Mouse (Mus musculus) gonadal fat pad, adult 2 months (tissue): ENCODE data around the gene Taf8. TPM values are rescaled to one million over a fixed set of nuclear protein-coding genes. Genes with fewer than 3 reads are reported as not detected.

Source experiments
- DNase-seq: peaks from one replicate; pipeline ENCODE4 v3.0.0-alpha.2; 2012; ENCODE audit warnings: low read depth
- polyA plus RNA-seq: library from polyadenylated mRNA; depleted of rRNA; stranded (reverse); fragments of >200 nt; gene quantifications from 2 replicates; pipeline ENCODE4 v1.2.3, GENCODE M21; 2012

Gene Taf8
- polyA plus RNA-seq, 1 experiment, result 22.7 TPM

DNA sequence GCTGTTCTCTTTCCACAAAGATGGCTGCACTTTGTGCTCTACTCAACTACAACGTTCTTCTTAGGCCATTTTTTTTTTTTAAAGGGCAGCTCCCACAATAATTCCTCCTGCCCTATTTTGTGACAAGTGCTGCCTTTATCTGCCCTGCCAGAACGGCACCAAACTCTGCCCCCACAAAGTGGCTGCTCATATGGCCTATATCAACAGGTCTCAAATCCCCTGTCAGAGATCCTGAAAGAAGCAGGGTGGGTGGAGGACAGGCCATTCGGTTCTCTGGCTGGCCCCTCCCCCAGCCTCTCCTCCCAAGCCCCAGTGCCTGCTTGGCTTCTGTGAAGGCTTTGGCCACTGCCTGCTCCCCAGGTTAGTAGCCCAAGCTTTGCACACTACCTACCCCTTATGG lies 17.1 kb downstream of the Taf8 start:
- no peak for DNase-seq

DNA sequence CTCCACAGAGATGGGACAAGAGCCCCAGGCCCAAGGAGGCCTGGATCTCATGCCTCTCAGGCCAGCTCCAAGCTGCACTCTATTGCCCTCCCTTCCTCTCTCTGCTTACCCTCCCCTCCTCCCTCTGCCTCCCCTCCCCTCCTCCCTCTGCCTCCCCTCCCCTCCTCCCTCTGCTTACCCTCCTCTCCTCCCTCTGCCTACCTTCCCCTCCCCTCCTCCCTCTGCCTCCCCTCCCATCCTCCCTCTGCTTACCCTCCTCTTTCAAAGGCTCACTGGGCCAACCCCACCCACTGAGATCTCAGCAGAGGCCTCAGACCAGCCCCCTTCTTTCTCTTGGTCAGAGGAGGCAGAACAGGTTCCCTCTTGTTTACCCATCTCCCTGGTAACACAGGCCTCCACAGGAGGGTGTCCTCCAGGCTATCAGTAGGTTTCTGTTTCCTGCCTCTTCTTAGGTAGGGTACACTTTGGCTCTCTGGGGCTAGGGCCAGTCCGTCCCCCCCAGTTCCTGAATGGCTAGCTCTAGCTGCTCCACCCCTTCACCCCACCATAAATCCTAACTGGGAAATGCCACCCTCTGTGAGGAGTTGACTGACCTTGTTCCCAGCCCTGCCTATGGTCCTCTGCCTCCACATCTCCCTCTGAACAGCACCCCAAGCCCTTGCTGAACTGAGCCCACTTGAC lies 17.7 kb downstream of the Taf8 start:
- DNase-seq, result no peak

DNA sequence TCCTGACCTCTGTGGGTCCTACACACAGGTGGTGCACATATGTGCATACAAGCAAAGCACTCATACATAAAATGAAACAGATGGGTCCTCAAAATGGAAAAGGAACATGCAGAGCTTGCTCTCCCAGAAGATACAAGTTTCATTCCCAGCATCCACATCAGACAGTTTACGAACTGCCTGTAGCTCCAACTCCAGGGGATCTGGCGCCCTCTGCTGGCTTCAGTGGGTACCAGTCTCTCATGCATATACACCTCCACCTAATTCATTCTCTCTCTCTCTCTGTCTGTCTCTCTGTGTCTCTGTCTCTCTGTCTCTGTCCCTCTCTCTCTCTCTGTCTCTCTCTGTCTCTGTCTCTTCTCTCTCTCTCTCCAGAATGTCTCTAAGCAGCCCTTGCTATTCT lies 19.7 kb downstream of the Taf8 start:
- no peak for DNase-seq

- DNase-seq, result no peak
Observed at GRCm38 (mm10) chr17:47479887-47480286, 22.2 kb downstream of the Taf8 start.

- DNase-seq, result no peak
Observed at GRCm38 (mm10) chr17:47475714-47476113, 26.4 kb downstream of the Taf8 start.

DNA sequence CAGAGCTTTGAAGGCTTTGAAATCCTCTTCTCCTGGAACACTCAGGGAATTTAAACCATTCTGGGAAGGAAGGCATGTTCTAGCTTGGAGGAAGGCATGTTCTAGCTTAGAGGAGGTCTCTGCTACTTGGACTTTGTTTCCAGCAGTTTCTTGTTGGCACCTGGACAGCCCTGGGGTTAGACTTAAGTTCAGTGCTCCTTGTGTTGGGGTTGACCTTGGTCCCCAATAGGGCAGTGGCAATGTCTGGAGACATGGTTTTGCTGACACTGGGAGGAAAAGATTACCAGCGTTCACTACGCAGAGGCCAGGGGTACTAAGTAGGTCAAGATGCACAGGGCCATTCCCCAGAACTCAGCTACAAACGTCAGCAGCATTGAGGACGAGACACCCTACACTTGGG lies 26.9 kb downstream of the Taf8 start:
- DNase-seq, result no peak

DNA sequence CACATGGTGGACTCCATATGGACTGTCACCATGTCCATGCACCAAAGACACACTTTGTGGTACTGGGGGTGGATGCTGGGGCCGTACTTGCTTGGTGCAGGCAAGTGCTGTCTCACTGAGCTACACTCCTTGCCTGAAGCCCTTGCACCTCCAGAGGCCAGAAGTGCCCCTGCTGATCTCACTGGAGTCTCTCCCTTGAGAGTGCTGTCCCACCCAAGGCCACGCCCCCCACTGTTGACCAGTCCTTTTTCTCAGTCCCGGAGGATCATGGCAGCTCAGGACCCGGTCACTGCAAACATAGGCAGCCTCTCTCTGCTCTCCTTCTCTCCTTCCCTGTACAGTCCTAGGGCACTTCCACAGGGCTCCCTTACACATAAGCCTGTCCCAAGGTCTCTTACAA lies 27.8 kb downstream of the Taf8 start:
- DNase-seq, result no peak

DNA sequence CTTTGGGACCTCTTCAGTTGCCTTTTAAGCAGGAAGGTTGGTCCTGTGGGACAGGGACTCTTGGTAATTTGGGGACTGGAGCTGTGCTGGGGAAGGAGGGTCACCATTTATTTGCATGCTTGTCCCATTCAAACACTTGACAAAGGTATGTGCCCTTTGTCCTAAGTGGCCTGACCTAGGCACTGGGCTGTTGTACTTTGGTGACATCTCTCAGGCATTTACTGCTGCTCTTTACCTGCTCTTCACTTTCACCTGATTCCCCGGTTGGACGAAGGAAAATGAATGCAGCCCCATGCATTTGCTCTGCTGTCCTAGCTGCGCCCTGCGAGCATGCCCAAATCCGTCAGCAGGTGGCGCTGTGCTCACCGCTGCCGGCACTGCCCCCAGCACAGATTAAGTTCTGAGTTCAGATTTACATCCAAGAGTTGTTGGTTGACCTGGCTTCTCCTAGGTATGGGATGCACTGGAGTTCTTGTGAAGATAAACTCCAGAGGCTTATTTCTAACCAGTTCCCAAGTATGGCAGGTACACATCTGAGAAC lies 28.6 kb downstream of the Taf8 start:
- no peak for DNase-seq

DNA sequence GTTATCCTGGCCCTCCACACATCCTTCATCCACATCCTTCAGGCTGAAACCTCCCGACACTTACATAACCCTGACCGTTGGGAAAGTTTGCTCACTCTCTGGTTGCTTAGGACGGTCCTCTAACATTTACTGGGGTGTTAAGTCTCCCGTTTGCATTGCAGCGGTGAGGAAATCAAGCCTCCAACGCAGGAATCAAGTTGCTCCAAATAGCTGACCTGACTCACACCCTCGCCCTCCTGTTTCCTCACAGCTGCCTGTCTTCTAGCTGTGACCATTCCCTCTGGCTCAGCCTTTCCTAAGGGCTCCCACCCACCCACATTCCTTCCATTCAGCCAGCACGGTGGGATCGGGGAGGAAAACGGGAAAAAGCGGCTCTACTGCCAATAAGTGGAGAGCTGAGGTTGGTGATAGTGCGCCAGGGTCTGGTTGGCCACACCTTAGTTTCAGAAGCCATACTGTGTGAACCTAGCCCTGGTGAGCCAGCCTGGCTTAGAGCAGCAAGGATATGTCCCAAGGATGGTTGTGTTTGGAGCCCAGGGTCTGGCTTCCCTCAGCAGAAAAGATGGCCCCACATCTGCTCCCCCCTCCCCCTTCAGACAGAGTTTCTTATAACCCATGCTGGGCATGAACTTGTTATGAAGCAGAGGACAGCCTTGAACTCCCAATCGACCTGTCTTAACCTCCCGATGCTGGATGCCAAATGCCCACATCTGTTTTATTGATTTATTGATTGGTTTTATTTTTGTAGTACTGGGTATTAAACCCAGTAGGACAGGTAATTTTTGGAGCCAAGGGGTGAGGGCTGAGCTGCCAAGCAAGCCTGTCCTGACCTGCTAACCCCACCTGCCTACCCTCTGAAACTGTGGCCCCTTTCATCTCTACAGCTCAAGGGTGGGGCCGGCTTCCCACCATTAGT lies 29.4 kb downstream of the Taf8 start:
- no peak for DNase-seq

- DNase-seq, result no peak
Observed at GRCm38 (mm10) chr17:47470686-47471085, 31.4 kb downstream of the Taf8 start.

GRCm38 (mm10) chr17:47470121-47470520 lies 32.0 kb downstream of the Taf8 start:
- DNase-seq, result no peak

DNA sequence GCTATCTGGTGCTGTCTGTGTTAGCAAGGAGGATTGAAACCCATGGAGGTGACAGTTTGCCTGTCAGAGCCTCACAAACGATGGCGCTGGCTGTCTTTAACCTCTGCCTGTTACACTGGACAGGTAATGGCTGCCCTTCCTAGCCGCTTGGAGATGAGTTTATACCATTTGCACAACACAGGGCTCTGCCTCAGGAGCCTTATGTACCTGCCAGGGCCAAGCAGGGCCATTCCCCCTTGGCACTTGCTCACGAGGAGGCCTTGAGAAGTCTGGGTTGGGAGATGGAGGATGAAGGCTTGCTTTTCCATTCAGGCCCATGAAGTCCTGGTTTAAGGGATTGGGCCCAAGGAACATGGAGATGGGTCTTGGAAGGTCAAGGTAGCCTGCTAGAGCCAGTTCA lies 32.5 kb downstream of the Taf8 start:
- DNase-seq, result no peak

GRCm38 (mm10) chr17:47468466-47468865 lies 33.6 kb downstream of the Taf8 start:
- no peak for DNase-seq

- DNase-seq, result no peak
Observed at GRCm38 (mm10) chr17:47468063-47468462, 34.0 kb downstream of the Taf8 start.

DNA sequence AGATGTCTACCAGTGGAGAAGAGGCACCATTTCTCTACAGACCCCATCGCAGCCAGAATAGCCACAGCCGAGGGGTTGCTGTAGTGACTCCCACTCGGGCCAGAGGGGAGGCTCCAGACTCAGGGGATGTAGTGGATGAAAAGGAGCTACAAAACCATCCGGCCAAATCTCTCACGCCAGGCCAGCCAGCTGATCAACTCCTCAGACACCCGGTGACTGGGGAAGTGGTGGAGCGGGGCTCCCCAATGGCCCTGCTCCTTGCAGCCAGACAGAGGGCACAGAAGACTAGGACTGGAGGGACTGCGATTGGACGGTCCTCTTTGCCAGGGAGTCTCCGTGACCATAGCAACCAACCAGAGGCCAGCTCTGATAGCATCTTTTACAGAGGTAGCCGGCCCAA lies 34.4 kb downstream of the Taf8 start:
- DNase-seq, result no peak

DNA sequence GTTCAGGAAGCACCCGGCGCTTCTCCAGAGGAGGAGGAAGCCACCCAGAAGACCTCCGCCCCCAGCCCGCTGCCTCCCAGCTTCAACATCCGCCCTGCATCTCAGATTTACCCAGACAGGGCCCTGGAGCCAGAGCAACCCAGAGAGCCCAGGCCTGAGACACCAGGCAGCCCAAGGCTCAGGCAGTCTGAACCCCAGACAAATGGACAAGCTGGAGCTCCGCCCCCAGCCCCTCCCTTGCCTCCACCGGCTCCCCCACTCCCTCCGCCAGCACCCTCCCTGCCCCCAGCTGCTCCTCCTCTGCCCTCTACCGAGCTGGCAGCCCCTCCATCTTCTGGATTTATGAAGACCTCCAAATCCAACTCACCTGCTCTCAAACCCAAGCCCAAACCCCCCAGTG lies 35.8 kb downstream of the Taf8 start:
- no peak for DNase-seq

DNA sequence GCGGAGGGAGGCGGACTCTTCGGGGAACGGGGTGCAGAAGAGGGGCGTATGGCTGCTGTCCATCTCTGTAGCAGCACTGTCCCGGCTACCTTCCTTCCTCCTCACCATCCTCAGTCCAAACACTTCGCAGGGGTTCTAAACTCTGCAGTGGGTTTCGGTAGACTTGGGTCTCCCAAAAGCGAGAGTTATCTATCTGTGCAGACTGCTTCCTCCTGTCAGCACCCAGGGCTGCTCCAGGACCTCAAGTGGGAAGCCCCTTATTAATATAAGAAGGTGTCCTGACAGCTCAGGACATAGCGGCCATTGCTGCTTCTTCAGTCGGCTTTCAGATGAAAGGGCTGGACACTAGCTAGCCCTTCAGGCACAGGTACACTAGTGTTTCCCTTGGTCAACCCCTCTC lies 37.1 kb downstream of the Taf8 start:
- DNase-seq, result no peak

DNA sequence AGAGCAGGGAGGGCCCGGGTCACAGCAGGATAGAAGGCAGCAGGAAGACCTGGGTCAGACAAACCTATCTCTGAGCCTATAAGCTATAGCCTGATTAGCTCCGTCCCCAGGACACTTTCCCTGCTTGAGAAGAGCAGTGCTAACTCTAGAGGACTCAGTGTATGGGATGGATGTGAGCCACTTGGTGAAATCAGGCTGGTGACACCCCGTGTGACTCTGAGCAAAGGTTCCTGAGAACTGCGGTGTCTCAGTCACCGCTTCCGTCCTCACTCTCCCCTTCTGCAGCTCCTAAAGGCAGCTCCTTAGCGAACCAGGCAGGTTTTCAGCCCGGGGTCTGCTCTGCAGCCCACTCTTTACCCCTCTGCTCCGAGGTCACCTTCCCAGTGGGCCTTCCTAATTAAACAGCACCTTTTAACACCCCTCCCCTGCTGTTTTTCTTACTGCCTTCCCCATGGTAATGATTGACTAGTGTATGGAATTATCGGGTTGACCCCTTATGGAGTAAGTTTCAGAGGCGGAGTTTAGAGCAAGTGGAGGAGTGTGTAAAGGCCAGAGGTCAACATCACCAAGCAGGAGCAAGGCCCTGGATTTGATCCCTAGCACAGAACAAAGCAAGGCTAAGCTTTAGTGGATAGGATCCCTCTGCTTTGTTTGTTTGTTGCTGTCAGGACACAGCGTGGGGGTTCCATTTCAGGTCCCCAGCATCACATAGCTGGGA lies 37.7 kb downstream of the Taf8 start:
- DNase-seq, result no peak

DNA sequence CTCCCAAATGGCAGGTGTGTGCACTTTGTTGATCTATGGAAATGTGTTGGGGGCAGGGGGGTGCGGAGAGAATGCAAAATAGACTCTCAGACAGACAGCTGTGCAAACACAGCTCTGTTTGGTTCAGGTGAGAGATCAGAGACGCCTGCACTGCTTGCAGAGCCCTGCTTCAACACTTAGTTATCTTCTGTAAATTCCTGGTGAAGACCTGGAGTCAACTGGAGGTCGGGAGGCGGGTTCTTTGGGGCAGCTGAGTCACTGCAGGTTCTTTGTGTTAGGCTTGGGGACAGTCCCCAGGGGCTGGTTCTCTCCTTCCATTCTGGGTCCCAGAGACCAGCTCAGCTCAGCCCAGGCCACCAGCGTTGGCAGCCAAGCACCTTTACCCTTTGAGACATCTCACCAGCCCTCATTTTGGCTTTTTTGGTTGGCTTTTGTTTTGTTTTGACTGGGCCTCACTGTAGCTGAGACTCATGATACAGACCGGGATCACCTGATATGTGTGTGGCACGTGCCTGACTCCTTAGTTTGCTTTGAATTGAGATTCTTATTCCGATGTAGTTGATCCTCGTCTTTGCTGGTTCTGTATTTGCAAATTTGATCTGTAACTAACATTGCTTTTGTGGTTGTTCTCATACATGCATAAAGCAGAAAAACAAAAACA lies 39.2 kb downstream of the Taf8 start:
- DNase-seq, result no peak

DNA sequence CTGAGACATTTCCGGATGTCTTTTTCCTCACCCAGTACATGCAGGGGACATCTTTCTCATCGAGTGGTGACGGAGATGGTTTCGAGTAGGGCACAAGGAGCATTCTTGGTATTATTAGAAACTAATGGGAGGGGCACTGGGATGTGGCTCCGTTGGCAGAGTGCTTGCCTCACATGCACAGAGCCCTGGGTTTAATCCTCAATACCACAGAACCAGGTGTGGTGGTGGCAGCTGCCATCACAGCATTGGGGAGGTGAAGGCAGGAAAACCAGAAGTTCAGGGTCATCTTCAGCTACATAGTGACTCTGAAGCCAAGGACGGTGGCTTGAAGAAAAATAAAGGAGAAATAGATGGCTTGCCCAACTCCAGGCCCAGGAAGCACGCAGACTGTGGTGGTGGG lies 39.9 kb downstream of the Taf8 start:
- no peak for DNase-seq

DNA sequence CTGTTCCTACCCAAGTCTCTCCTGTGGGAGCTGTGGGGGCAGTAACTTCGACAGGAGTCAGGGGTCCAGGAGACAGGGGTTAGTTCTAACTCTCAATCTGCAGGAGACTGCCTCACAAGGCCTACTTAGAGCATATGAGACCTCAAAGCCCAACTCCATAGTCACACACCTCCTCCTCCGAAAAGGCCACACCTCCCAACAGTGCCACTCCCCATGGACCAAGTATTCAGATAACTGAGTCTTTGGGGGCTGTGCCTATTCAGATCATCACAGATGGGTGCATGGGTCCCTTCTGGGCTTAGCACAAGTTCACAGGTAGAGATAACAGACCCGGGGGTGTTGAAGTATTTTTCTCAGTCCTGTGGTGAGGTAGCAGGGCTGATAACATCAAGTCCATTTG lies 40.4 kb downstream of the Taf8 start:
- DNase-seq, result no peak
